Mouse (Mus musculus) brain, embryonic 14.5 days (tissue): ENCODE measurements around the gene Ggact.

ENCODE experiments used
- CTCF ChIP-seq: fragments of 200-500 bp; IDR thresholded peaks from 2 replicates; pipeline ENCODE4 v1.5.1; 2012; ENCODE audit warnings: inconsistent platforms, mild to moderate bottlenecking, moderate library complexity, borderline replicate concordance; ENCODE audit not compliant: insufficient read depth, insufficient read length; ENCODE audit errors: extremely low read depth
- POLR2A ChIP-seq: fragments of 200-500 bp; IDR thresholded peaks from 2 replicates; pipeline ENCODE4 v1.6.1; 2012; ENCODE audit warnings: mild to moderate bottlenecking, inconsistent platforms, borderline replicate concordance; ENCODE audit not compliant: poor library complexity, insufficient read depth, insufficient read length, severe bottlenecking; ENCODE audit errors: extremely low read depth

DNA sequence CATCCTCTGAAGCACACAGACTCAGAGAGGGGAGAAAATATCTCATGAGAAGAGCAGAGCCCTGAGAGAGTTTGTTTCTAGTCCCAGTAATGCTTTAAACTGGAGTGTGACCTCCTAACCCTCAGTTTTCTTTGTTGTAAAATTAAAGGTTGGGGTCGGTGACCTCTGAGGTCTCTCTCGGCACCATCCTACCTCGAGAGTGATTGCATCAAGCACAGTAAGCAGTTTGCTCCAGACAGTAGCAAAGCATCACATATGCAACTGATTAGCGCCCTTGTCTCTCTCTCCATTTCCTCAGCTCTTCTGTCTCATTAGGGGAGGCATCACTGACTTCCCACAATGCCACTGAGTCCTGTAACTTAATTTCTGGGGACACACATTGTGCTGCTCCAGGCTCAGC is 77.3 kb downstream of the Ggact start:
- TF ChIP-seq POLR2A (no peak), CTCF (no peak)
